Mouse (Mus musculus) G1E (cell line): ENCODE results near the gene Procr. TPM values are rescaled to one million over a fixed set of nuclear protein-coding genes. Genes with fewer than 3 reads are reported as not detected.

ENCODE experiments used
- ATAC-seq: 2 replicates; pipeline ENCODE4 v1.8.0; 2016; ENCODE audit warnings: mild to moderate bottlenecking; ENCODE audit not compliant: insufficient number of reproducible peaks, poor library complexity, low FRiP score, severe bottlenecking; ENCODE audit errors: extremely low read depth
- DNase-seq: peaks from one replicate; pipeline ENCODE4 v3.0.0; 2012; ENCODE audit warnings: low spot score
- H3K27me3 ChIP-seq: 2 replicates; pipeline ENCODE4 v1.6.1; 2012; ENCODE audit warnings: mild to moderate bottlenecking, low read length, inconsistent platforms; ENCODE audit not compliant: insufficient read depth
- H3K36me3 ChIP-seq: replicated peaks from 2 replicates; pipeline ENCODE3; 2012; ENCODE audit warnings: mild to moderate bottlenecking, inconsistent platforms
- H3K4me1 ChIP-seq: 2 replicates; pipeline ENCODE4 v1.6.1; 2012; ENCODE audit warnings: low read depth, low read length, inconsistent platforms, mixed read lengths; ENCODE audit not compliant: insufficient read depth
- H3K4me3 ChIP-seq: 2 replicates; pipeline ENCODE4 v1.5.1; 2012; ENCODE audit warnings: low read depth, mild to moderate bottlenecking, inconsistent platforms, low read length, moderate library complexity, mixed read lengths
- H3K9me3 ChIP-seq: replicated peaks from 2 replicates; pipeline ENCODE4 v1.6.1; 2012; ENCODE audit warnings: inconsistent platforms
- CTCF ChIP-seq: IDR thresholded peaks from 2 replicates; pipeline ENCODE4 v1.5.1; 2012; ENCODE audit warnings: low read depth, low read length, inconsistent platforms, mixed read lengths
- GATA1 ChIP-seq: IDR thresholded peaks from 2 replicates; pipeline ENCODE4 v1.6.1; 2012; ENCODE audit warnings: borderline replicate concordance, low read length, inconsistent platforms, mixed read lengths
- GATA2 ChIP-seq: IDR thresholded peaks from 2 replicates; pipeline ENCODE4 v1.6.1; 2012; ENCODE audit warnings: low read depth, low read length, inconsistent platforms, borderline replicate concordance
- POLR2AphosphoS5 ChIP-seq: IDR thresholded peaks from 2 replicates; pipeline ENCODE4 v1.6.1; 2012; ENCODE audit warnings: low read depth, low read length, inconsistent platforms; ENCODE audit not compliant: insufficient replicate concordance
- TAL1 ChIP-seq: conservative IDR thresholded peaks from 2 replicates; pipeline ENCODE4 v1.6.1; 2012; ENCODE audit warnings: low read depth, low read length, inconsistent platforms, mixed read lengths
- polyA plus RNA-seq: library from polyadenylated mRNA; stranded (reverse); fragments of >175 nt; gene quantifications from 2 replicates; pipeline ENCODE4 v1.2.3, GENCODE M21; 2012
- total RNA-seq, 2 experiments: library from RNA; stranded (forward) in 1 of 2; stranded (reverse) in 1 of 2; fragments of 200-1000 nt in 1 of 2; fragments of >200 nt in 1 of 2; fragmentation: Nextera tagmentation in 1 of 2; gene quantifications; 2 replicates each; pipeline ENCODE4 v1.2.3; 2014 to 2017

Procr gene
- total and polyA plus RNA-seq, 3 experiments = 0.15 to 1.5 TPM; not detected in 1

- Histone ChIP-seq H3K4me1 (peaks cover 3% of the 10 kb centered on the region; the same call in 1 of the 2 replicates), H3K36me3 (no peaks in the 10 kb centered on the region), H3K27me3 (peaks cover 31% of the 10 kb centered on the region), H3K4me3 (no peak overlapping the region), H3K9me3 (no peaks in the 10 kb centered on the region)
- TF ChIP-seq CTCF (no peak), POLR2AphosphoS5 (no peak), TAL1 (no peak), GATA1 (no peak), GATA2 (no peak)
- no peak for ATAC-seq
- no peak for DNase-seq
These were observed 36.0 kb downstream of the Procr start for GRCm38 (mm10) chr2:155786905-155787304.

GRCm38 (mm10) chr2:155787949-155788931 lies 37.3 kb downstream of the Procr start:
- DNase-seq (no peak), ATAC-seq (no peak)
- Histone ChIP-seq H3K9me3 (no peaks in the 10 kb centered on the region), H3K27me3 (peaks cover 31% of the 10 kb centered on the region), H3K4me3 (no peak overlapping the region), H3K36me3 (no peaks in the 10 kb centered on the region), H3K4me1 (peaks cover 3% of the 10 kb centered on the region; the same call in 1 of the 2 replicates)
- TF ChIP-seq CTCF = no peak
- TF ChIP-seq GATA1 = no peak
- TF ChIP-seq POLR2AphosphoS5 = no peak
- no peak for TF ChIP-seq GATA2
- no peak for TF ChIP-seq TAL1

GRCm38 (mm10) chr2:155792899-155793298 lies 42.0 kb downstream of the Procr start:
- TF ChIP-seq POLR2AphosphoS5 (no peak), CTCF (no peak), GATA2 (no peak), GATA1 (no peak), TAL1 (no peak)
- no peaks in the 10 kb centered on the region for H3K36me3 ChIP-seq
- peaks cover 34% of the 10 kb centered on the region for H3K27me3 ChIP-seq
- H3K4me1 ChIP-seq = no peaks in the 10 kb centered on the region
- ATAC-seq (no peak), DNase-seq (no peak)
- no peak overlapping the region for H3K4me3 ChIP-seq
- H3K9me3 ChIP-seq = no peaks in the 10 kb centered on the region

GRCm38 (mm10) chr2:155794674-155795445 lies 43.9 kb downstream of the Procr start:
- H3K4me1 ChIP-seq = no peaks in the 10 kb centered on the region
- TF ChIP-seq POLR2AphosphoS5 = no peak
- no peak for TF ChIP-seq GATA1
- TF ChIP-seq TAL1 = no peak
- TF ChIP-seq CTCF = no peak
- no peak for TF ChIP-seq GATA2
- H3K9me3 ChIP-seq = no peaks in the 10 kb centered on the region
- peaks cover 35% of the 10 kb centered on the region for H3K27me3 ChIP-seq
- DNase-seq (no peak), ATAC-seq (no peak)
- H3K4me3 ChIP-seq = no peak overlapping the region
- H3K36me3 ChIP-seq = no peaks in the 10 kb centered on the region

GRCm38 (mm10) chr2:155798613-155799012 lies 47.7 kb downstream of the Procr start:
- no peak for TF ChIP-seq CTCF
- no peak for TF ChIP-seq POLR2AphosphoS5
- no peak for TF ChIP-seq GATA1
- TF ChIP-seq GATA2 = no peak
- Histone ChIP-seq H3K4me3 (no peak overlapping the region), H3K27me3 (peaks cover 42% of the 10 kb centered on the region), H3K36me3 (no peaks in the 10 kb centered on the region), H3K9me3 (no peaks in the 10 kb centered on the region), H3K4me1 (no peaks in the 10 kb centered on the region)
- ATAC-seq = no peak
- no peak for DNase-seq

GRCm38 (mm10) chr2:155802761-155803160 lies 51.8 kb downstream of the Procr start:
- H3K9me3 ChIP-seq = no peaks in the 10 kb centered on the region
- peaks cover 58% of the 10 kb centered on the region for H3K27me3 ChIP-seq
- H3K36me3 ChIP-seq = no peaks in the 10 kb centered on the region
- no peak overlapping the region for H3K4me3 ChIP-seq
- no peaks in the 10 kb centered on the region for H3K4me1 ChIP-seq
- no peak for TF ChIP-seq GATA1
- 0 out of 2 replicates have a peak, but pooled peaks have one; percentile 17 for TF ChIP-seq CTCF
- no peak for ATAC-seq
- no peak for DNase-seq
